Mouse (Mus musculus) forebrain, embryonic 13.5 days (tissue): ENCODE measurements at regions not wholly inside any gene's neighbourhood (a gene's known extent, or its start where the extent isn't known, plus 50 kb on each side); places are given as distances from the start of the nearest gene placed in this dataset.

Source experiments
- ATAC-seq: fragments of 200-750 bp; cut with Nextera tagmentation; 2 replicates; pipeline ENCODE4 v1.8.0; 2017
- H3K27ac ChIP-seq: fragments of 300-500 bp; sonication (generic); 2 replicates; pipeline ENCODE4 v1.5.1; 2015; ENCODE audit warnings: inconsistent platforms, mild to moderate bottlenecking, moderate library complexity
- H3K27me3 ChIP-seq: fragments of 300-500 bp; sonication (generic); 2 replicates; pipeline ENCODE4 v1.6.1; 2015; ENCODE audit warnings: mild to moderate bottlenecking, inconsistent platforms
- H3K36me3 ChIP-seq: fragments of 300-500 bp; sonication (generic); 2 replicates; pipeline ENCODE4 v1.6.1; 2015; ENCODE audit warnings: mild to moderate bottlenecking, inconsistent platforms; ENCODE audit not compliant: poor library complexity, severe bottlenecking
- H3K4me1 ChIP-seq: fragments of 300-500 bp; sonication (generic); 2 replicates; pipeline ENCODE4 v1.6.1; 2015; ENCODE audit warnings: inconsistent platforms
- H3K4me2 ChIP-seq: fragments of 300-500 bp; sonication (generic); 2 replicates; pipeline ENCODE4 v1.6.1; 2015; ENCODE audit warnings: inconsistent platforms, mild to moderate bottlenecking, moderate library complexity
- H3K4me3 ChIP-seq: fragments of 300-500 bp; sonication (generic); 2 replicates; pipeline ENCODE4 v1.5.1; 2015; ENCODE audit warnings: mild to moderate bottlenecking, inconsistent platforms
- H3K9ac ChIP-seq: fragments of 300-500 bp; sonication (generic); 2 replicates; pipeline ENCODE4 v1.6.1; 2015; ENCODE audit warnings: mild to moderate bottlenecking, inconsistent platforms
- H3K9me3 ChIP-seq: fragments of 300-500 bp; sonication (generic); replicated peaks from 2 replicates; pipeline ENCODE4 v1.6.1; 2016; ENCODE audit warnings: inconsistent platforms
- WGBS: fragments of 180-500 bp; shearing (Covaris S2); methylation state at CpG from one replicate; pipeline ENCODE4 v1.1.7; 2015; 5-methylcytosine and 5-hydroxymethylcytosine counted together

DNA sequence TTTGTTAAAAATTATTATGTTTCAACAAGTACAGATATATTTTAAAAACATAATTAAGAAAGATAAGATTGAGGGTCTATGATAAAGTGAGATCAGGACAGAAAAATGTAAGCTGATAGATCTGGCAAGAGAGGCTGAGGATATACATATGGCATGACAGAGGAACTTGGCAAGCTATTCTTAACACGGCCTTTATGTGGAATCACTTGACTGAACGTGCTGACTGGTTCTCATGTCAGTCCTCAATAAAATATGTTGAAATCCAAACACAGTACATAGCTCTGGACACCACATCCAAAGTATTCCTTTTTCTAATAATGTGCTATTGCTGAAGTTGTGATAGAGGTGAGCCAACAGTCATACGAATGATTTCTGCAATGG is 931.5 kb downstream of the A830018L16Rik start:
- Histone ChIP-seq H3K27ac (no peak overlapping the region), H3K4me3 (no peak overlapping the region), H3K9me3 (no peaks in the 10 kb centered on the region), H3K9ac (no peak overlapping the region), H3K4me1 (no peaks in the 10 kb centered on the region), H3K4me2 (no peak overlapping the region), H3K36me3 (no peaks in the 10 kb centered on the region), H3K27me3 (no peaks in the 10 kb centered on the region)
- WGBS: 90% methylated on average over 3 of the region's 3 CpGs
- no peak for ATAC-seq

DNA sequence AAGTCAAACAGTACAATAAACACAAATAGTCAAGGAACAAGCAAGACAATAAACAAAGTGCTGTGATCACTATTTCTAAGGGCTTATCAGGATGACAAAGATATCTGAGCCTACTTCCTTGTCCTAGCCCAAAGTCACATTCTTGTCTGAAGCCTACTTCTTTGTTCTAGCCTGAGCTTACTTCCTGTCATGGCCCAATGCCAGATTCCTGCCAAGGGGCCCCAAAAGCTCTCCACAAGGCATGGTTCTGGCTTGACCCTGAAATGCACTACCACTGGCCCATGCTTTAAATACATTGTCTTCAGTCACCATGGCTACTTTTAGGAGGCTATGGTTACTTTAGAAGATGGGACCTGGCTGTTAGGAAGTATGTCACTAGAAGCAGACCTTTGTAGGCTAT is 940.6 kb downstream of the A830018L16Rik start:
- H3K4me2 ChIP-seq: no peak overlapping the region
- H3K27me3 ChIP-seq: no peaks in the 10 kb centered on the region
- H3K4me1 ChIP-seq: no peaks in the 10 kb centered on the region
- H3K4me3 ChIP-seq: no peak overlapping the region
- no peak overlapping the region for H3K27ac ChIP-seq
- H3K9ac ChIP-seq: no peak overlapping the region
- H3K9me3 ChIP-seq: no peaks in the 10 kb centered on the region
- no peaks in the 10 kb centered on the region for H3K36me3 ChIP-seq
- ATAC-seq: no peak

DNA sequence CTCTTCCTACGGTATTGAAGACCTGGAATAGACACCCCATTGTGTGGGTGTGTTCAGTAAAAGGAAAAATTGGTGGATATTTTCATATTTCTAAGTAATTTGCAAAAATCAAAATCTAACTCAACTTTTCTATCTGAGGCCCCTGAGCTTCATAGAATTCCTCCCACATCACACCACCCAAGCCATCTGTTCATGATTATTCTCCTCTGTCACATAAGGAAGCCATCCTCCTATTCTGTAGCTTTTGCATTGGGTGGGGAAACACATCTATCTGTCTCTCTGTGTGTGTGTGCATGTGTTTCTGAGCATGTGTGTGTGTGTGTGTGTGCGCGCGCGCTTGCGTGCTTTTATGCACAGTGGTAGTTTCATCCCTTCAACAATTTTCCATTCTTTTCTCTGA is 954.0 kb downstream of the A830018L16Rik start:
- Histone ChIP-seq H3K36me3 (no peaks in the 10 kb centered on the region), H3K27me3 (no peaks in the 10 kb centered on the region), H3K9ac (no peak overlapping the region), H3K4me1 (no peaks in the 10 kb centered on the region), H3K4me2 (no peak overlapping the region), H3K27ac (no peak overlapping the region), H3K4me3 (no peak overlapping the region), H3K9me3 (no peaks in the 10 kb centered on the region)
- no peak for ATAC-seq
- 91% methylated on average over 6 of the region's 6 CpGs for WGBS

DNA sequence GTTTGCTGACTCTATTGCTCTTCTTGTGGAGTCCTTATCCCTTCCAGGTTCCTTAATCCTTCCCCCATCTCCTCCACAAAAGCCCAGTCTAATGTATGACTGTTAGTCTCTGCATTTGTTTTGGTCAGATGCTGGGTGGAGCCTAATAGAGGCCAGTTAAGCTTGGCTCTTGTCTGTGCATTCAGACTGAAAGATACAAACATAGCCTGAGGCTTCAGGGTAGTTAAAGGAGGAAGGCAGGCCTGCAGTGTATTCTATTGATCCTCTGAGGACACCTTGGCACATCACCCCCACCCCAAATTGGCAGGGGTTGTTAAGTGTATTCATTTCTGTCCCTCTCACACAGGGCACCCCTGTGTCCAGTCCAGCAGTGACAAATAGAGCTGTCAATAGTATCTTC is 959.1 kb downstream of the A830018L16Rik start:
- H3K9ac ChIP-seq: no peak overlapping the region
- no peaks in the 10 kb centered on the region for H3K4me1 ChIP-seq
- no peaks in the 10 kb centered on the region for H3K9me3 ChIP-seq
- H3K27me3 ChIP-seq: no peaks in the 10 kb centered on the region
- no peak for ATAC-seq
- no peak overlapping the region for H3K4me3 ChIP-seq
- H3K36me3 ChIP-seq: no peaks in the 10 kb centered on the region
- H3K27ac ChIP-seq: no peak overlapping the region
- H3K4me2 ChIP-seq: no peak overlapping the region

DNA sequence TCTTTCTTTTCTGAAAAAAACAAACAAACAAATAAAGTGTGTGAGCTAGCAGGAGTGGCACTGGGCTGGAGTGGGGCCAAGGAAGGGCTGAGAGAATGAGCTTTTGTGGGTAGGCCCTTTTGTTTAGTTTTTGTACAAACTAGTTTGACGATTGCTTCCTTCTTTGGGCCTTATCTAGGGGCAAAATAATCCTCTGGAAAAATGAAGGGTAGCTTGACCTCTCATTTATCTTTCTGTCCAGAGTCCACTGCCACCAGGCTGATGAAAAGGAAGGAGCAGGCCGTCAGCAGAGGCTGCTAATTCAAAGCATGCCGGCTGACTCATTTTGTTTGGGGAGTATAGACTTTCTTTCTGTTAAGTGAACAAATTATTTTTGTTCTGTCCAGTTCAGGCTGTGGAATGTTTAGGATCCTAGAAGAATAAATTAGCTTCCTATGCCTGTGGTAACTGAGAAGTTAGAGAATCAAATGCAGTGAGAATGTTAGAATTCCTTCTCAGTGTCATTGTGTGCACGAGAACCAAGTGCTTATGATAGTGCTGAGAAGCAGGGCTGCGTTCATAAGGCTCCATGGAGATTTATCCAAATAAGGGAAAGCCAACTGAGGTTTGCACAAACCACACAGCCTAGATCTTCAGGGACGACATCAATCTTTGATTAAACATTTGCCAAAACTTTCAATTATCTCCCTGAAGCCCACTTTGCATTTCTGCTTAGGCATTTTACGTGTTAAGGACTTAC is 984.4 kb downstream of the A830018L16Rik start:
- Histone ChIP-seq H3K4me2 (no peak overlapping the region), H3K9ac (no peak overlapping the region), H3K36me3 (no peaks in the 10 kb centered on the region), H3K9me3 (no peaks in the 10 kb centered on the region; the same call in 1 of the 2 replicates), H3K27ac (no peak overlapping the region), H3K4me1 (peaks cover 9% of the 10 kb centered on the region), H3K4me3 (no peak overlapping the region), H3K27me3 (no peaks in the 10 kb centered on the region; the same call in 1 of the 2 replicates)
- WGBS: 16% methylated on average over 7 of the region's 7 CpGs
- peak; percentile 48; the same call in 1 of the 2 replicates for ATAC-seq

DNA sequence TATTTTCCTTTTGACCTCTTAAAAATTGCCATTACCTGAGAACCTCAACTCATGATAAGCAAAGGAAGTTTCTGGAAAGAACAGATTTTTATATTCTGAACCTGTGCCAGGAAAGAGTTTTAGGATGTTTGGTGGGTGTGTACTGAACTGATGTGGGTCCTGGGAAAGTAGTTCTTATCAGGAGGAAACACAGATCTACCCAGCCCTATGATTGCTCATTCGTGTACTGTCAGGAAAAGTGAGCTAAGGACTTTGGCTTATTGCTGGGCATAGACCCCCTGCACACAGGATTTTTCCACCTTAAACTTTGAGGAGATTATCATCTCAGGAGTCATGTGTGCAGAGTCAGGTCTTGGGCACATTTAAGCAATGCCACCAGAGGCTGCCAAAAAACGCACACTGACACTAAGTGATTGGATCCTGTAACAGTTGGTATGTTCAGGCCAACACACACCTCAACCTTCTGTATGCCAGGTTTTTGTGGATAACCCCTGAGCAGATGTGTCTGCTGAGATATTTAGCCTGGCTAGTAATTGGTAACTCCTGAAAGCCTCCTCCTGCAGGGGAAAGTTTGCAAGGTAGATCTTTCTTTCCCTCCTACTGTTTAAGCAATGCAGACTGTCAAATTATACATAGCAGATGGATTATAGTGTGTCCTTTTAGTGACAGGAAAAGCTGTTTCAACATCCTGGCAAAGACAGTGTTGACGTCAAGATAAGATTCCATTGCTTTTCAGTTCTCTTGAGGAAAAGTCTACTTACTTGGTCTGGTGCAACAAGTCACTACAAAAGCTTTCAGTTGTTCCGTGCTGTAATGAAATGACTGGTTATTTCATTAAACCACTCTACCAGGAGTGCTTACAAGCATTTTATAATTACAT is 991.7 kb downstream of the A830018L16Rik start:
- no peaks in the 10 kb centered on the region for H3K36me3 ChIP-seq
- no peak overlapping the region for H3K4me2 ChIP-seq
- H3K27me3 ChIP-seq: peaks cover 40% of the 10 kb centered on the region
- no peak overlapping the region for H3K27ac ChIP-seq
- ATAC-seq: no peak
- H3K4me1 ChIP-seq: no peaks in the 10 kb centered on the region; the same call in 1 of the 2 replicates
- no peak overlapping the region for H3K9ac ChIP-seq
- 87% methylated on average over 4 of the region's 4 CpGs for WGBS
- H3K4me3 ChIP-seq: no peak overlapping the region
- no peaks in the 10 kb centered on the region for H3K9me3 ChIP-seq

DNA sequence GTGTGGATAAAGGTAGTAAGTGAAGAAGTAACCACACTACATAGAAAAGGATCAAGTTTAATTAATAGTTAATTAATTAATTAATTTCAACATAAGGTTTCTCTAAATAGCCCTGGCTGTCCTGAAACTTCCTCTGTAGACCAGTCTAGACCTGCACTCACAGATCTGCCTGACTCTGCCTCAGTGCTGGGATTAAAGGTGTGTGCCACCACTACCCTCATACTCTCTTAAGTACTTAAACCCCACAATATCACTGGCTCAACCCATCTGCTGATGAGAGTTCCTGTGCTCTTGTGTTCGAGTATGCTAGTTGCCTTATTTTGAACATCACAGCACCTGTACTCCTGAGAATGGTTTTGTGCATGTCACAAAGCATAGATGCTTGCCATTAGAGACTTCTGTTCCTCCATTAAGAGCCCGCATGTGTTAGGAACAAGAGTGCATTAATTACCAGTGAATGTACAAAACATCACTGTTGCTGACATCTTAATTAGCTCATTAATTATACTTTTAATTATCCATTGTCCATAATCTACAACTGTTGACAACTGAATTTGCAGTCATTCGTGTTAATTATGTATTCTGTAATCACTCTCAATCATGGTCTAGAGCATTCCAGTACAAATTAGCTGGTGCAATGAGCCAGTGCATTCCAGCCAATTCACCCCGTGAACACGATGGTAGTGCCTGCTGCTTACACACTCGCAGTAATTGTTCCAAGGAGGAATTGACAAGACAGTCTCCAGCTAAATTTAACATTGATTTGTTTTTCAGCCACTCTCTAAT is 996.0 kb downstream of the A830018L16Rik start:
- 22% methylated on average over 6 of the region's 6 CpGs for WGBS
- H3K27me3 ChIP-seq: peaks cover 56% of the 10 kb centered on the region
- no peak overlapping the region for H3K9ac ChIP-seq
- no peak overlapping the region for H3K27ac ChIP-seq
- no peaks in the 10 kb centered on the region for H3K9me3 ChIP-seq
- H3K4me1 ChIP-seq: no peaks in the 10 kb centered on the region; the same call in 1 of the 2 replicates
- H3K4me3 ChIP-seq: no peak overlapping the region
- no peaks in the 10 kb centered on the region for H3K36me3 ChIP-seq
- peak; percentile 96 for ATAC-seq
- no peak overlapping the region for H3K4me2 ChIP-seq

DNA sequence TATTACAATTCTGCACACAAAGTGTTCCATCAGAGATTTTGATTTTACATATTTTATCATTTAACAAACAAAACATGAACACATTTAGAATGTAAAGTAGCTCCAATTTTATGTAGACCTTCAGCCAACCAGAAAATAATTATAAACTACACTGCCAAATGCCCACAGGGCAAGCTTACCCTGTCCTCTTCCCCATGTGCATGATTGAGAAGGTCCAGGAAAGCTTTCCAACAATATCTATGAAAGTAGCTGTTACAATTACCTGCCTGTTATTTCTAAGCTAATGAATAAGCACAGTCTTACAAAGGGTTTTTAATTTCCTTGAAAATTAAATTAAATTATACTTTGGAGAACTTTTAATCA is 996.6 kb downstream of the A830018L16Rik start:
- Histone ChIP-seq H3K27me3 (peaks cover 54% of the 10 kb centered on the region), H3K27ac (no peak overlapping the region), H3K9ac (no peak overlapping the region), H3K36me3 (no peaks in the 10 kb centered on the region), H3K4me1 (no peaks in the 10 kb centered on the region; the same call in 1 of the 2 replicates), H3K4me2 (no peak overlapping the region), H3K9me3 (no peaks in the 10 kb centered on the region), H3K4me3 (no peak overlapping the region)
- ATAC-seq: peak; percentile 74

DNA sequence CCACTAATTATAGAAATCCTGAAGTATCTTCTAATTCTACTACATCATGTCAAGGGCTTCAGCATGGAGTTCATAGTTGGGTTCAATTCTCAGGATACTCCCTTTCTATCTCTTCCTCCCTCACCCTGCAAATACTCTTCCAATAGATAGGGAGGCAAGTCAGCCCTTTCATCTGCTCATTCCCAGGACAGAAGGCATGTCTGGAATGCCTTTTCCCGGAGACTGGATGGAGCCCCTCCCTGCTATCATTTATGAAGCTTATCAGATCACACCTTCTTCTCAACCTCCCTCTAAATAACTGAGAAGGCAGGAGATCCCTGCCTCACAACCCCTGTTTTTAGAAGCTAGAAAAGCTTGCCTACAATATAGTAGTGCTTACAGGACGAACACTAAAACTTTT is 1010.6 kb downstream of the A830018L16Rik start:
- Histone ChIP-seq H3K27ac (no peak overlapping the region), H3K4me1 (no peaks in the 10 kb centered on the region), H3K4me3 (no peak overlapping the region), H3K27me3 (no peaks in the 10 kb centered on the region), H3K9ac (no peak overlapping the region), H3K9me3 (no peaks in the 10 kb centered on the region), H3K36me3 (no peaks in the 10 kb centered on the region), H3K4me2 (no peak overlapping the region)
- WGBS: 75% methylated on average over 2 of the region's 2 CpGs
- no peak for ATAC-seq

DNA sequence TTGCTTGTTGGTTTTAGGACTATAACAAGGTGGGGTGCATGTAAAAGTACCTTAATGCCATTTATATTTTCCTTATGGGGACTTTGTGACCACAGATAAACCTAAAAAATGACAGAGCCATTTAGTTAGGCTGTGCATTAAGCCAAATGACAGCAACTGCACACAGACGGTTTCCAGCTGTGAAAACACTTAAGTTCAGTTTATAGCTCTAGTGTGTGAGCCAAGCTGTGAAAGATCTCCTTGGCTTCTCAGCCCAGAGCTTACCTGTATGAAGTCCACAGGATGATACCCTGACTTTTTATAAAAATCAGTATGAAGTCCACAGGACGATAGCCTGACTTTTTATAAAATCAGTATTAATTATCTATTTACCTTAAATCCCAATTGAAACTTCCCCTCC is 1024.0 kb downstream of the A830018L16Rik start:
- no peaks in the 10 kb centered on the region for H3K9me3 ChIP-seq
- 66% methylated on average over 2 of the region's 2 CpGs for WGBS
- H3K4me3 ChIP-seq: no peak overlapping the region
- H3K27ac ChIP-seq: no peak overlapping the region
- no peaks in the 10 kb centered on the region for H3K36me3 ChIP-seq
- no peaks in the 10 kb centered on the region for H3K4me1 ChIP-seq
- no peak overlapping the region for H3K4me2 ChIP-seq
- no peaks in the 10 kb centered on the region for H3K27me3 ChIP-seq
- no peak overlapping the region for H3K9ac ChIP-seq
- ATAC-seq: no peak

DNA sequence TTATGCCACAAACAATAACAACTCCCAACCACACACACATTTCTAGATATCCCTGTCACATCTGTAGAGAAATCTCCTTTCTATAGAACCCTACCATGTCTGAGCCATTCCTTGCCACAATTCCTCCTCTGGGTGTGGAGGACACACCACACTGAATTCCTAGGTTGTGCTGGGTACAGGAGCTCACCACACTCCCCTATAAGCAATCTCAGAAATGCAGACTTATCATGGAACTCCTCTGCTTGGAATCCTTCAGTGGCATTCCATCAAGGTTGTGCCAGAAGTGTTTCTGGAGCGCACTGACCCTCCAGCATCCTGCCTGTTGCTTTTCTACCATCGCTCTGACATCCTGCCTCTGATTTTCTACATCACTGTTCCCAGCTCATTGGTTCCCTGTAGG is 1052.3 kb downstream of the A830018L16Rik start:
- Histone ChIP-seq H3K36me3 (no peaks in the 10 kb centered on the region), H3K4me3 (no peak overlapping the region), H3K4me2 (no peak overlapping the region), H3K9me3 (no peaks in the 10 kb centered on the region), H3K27ac (no peak overlapping the region), H3K4me1 (no peaks in the 10 kb centered on the region), H3K9ac (no peak overlapping the region), H3K27me3 (no peaks in the 10 kb centered on the region)
- 92% methylated on average over 2 of the region's 2 CpGs for WGBS
- ATAC-seq: no peak
